Mouse (Mus musculus) adrenal gland, adult 18-20 months (tissue): ENCODE results near the gene Pkd1l3. TPM values are rescaled to one million over a fixed set of nuclear protein-coding genes. Genes with fewer than 3 reads are reported as not detected.
A peak's percentile ranks its signal among the peaks of the same experiment; 100 is the strongest.

Experiments
- DNase-seq, 2 experiments: peaks; one replicate each; pipeline ENCODE4 v3.0.0; 2021 to 2022; ENCODE audit warnings: low spot score in 2 of 2
- long read RNA-seq, 2 experiments: library from polyadenylated mRNA; stranded (forward); transcript quantifications; one replicate each; pipeline ENCODE4 v2.0.0; 2021
- total RNA-seq, 2 experiments: library from RNA; stranded (reverse); gene quantifications; 1 replicate in 1 of 2; 2 replicates in 1 of 2; pipeline ENCODE4 v1.2.3; 2021

Gene Pkd1l3
- total RNA-seq, result under 1 TPM in 1 of 2 experiments, not detected in 1; 0.13 TPM
- long read RNA-seq, experiment 1, result 0 reads
- long read RNA-seq, experiment 2, result 0 reads

DNA sequence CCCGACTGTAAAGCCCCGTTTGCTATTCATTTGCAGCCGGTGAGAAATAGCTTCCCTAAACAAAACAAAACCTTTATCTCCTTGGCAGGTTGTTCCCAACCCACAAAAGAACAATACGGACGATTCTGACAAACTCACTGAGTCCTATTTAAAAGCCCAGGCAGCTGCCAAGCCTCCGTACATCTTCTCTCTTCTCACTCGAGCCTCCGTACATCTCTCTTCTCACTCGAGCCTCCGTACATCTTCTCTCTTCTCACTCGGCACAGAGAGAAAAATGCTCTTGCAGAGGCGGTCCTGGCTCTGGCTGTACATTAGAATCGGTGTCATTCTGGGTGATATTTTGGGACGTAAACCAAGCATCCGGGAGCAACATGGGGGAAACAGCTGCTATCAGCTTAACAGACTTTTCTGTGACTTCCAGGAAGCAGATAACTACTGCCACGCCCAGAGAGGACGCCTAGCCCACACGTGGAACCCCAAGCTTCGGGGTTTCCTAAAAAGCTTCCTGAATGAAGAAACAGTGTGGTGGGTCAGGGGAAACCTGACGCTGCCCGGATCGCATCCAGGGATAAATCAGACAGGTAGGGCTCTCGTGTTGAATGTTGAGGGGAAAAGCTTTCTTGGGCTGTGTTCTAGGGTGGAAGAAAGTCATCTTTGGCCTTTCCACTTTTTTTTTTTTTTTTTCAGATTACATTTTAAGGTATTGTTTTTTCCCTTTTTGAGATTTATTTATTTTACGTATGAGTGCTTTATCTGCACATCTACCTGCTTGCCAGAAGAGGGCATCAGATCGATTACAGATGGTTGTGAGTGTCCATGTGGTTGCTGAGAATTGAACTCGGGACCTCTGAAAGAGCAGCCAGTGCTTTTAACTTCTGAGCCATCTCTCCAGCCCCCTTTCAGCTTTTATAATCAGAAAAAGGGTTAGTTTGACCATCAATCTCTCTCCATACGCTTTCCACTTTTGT lies at the start of gene Pkd1l3:
Gene Pkd1l3, plus strand, starts transcription at position 275 of the 968 bp plus-strand sequence.
- DNase-seq, result no peak

DNA sequence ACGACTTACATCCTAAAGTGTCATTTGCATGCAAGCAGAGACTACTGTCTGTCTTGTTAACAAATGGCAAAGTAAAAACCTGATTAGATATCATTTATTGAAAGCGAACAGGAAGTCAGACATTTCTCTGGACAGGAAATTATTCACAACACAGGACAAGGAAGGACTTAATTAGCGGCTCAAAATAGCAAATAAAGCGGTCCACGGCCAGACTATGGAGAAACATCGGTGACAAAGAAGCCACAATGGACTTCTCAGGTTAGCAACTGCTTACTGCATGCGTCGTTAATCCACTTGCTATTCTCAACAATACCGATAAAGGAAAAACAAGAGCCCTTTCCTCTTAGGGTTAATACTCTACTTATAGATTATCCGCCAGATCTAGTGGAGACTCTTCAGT lies 49.6 kb upstream of the Pkd1l3 start:
- no peak for DNase-seq

DNA sequence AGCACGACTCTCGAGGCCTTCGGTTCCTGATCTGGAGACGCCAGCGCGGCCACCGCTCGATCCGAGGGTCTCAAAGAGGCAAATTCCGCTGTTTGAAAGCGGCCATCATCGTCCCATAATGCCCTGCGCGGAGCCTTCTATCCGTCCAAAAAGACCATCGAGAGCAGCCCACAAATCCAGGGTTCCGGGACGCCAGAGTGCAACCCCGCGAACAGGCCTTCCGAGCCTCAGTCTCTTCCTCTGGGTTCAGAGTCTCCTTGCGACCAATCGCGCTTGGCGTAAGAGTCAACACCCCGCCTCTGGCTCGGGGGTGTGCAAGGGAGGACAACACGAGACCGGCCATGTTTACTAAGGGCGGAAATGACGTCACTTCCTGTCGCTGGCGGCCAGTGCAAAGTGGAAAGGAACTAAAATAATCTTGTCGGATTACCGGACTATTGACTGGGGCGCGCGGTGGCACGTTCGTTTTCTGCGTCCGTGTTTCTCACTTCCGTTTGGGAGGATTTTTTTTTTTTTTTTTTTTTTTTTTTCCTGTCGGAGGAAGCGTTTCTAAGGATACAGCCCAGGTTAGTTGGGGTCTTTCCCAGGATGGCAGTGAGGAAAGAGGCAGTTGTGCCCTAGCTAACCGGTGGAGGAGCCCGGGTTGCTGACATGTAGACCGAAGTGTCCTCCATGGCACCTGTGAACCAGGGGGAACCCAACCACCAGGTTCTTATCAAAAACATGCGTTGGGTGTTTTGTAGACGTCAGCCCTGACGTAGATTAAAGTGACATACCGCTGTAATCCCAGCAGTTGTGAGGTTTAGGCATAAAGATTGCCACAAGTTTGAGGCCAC lies 48.6 kb upstream of the Pkd1l3 start, which contains the start of the genes Dhx38 and Txnl4b:
Gene Dhx38, minus strand, starts transcription at position 364 of the 836 bp plus-strand sequence.
Gene Txnl4b, plus strand, starts transcription at position 395 of the 836 bp plus-strand sequence.
- DNase-seq, result peak; percentile 94 to 97

DNA sequence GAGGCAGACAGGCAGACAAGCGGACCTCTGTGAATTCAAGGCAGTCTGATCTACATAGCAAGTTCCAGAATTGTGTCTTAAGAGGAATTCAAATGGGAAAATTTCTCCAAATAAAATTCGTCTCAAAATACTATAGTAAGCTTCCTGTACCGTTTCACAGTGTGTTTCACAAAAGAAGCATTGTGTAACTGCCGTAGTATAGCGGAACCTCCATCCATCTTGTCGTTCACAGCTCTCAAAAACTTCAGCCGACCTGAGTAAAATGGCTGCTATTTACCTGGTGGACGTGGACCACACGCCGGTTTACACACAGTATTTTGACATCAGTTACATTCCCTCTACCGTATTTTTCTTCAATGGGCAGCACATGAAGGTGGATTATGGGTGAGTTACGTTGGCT lies 43.2 kb upstream of the Pkd1l3 start:
- DNase-seq, result no peak

DNA sequence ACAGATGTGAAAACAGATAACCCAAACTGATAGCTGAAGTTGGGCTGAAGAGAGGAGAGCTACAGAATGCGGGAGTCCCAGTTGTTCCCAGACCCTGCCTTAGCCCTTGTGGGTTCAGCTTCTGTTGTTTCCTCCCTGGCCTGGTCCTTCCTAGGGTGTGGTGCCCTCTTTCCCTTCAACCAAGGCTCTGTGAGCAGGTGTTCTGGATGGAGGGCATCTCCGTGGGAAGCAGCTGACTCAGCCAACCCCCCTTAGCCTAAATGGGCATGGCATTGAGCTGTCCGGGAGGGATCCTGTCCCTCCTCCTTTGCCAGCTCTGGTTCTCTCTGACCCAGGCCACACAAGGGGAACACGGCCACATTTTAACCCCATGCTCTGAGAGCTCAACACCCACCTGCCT lies 38.0 kb upstream of the Pkd1l3 start:
- DNase-seq, result no peak

DNA sequence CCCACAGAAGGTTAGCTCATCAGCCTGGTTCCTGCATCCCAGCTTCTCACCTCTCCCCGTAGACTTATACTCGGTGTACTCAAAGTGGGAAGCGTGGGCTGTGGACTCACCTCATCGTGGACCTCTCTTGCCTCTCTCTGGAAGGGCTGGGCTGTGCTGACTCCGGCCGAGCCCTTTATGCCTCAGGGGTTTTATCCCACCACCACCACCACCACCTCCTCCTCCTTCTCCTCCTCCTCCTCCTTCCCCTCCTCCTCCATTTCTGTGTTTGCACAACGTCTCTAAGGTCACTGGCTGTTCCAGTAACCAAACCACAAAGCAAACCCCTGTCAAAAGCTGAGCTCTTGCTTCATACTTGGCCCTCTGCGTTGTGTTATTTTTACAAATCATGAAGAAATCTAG lies 35.4 kb upstream of the Pkd1l3 start, which contains the start of gene Hp:
Gene Hp, minus strand, starts transcription at position 273 of the 402 bp plus-strand sequence.
- no peak for DNase-seq

DNA sequence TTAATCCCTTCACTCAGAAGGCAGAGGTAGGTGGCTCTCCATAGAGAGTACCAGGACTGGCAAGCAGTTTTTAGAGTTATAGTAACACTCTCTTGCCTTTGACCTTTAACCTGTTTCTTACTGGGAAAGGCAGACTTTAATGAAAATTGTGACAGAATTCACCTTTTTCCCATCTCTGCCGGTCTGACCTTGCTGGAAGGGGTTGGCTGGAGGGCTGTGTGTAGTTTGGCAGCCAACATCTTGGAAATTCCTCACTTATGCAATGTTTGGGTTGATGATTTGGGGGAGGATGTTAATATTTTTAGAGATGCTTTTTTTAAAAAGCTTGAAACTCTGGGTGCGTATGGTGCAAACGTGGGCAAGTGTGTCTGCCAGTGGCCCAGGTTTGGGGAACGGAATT lies 30.0 kb upstream of the Pkd1l3 start:
- no peak for DNase-seq

DNA sequence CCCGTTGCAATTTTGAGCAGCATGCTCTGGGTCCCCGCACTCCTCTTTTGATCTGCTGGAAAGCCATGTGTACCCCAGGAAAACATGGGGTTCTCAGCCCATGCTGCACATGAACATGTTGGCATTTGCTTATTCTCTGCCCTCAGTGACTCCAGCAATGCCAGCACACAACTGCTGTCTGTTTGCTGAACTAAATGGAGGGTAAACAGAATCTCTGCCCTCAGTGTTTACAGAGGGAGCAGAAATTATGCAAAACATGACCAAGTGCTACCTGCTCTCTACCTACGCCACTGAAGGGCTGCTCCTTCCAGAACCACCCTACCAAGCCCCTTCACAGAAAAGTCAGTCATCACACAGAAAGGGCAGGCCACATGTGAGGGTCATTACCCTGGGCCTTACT lies 29.5 kb upstream of the Pkd1l3 start:
- no peak for DNase-seq

DNA sequence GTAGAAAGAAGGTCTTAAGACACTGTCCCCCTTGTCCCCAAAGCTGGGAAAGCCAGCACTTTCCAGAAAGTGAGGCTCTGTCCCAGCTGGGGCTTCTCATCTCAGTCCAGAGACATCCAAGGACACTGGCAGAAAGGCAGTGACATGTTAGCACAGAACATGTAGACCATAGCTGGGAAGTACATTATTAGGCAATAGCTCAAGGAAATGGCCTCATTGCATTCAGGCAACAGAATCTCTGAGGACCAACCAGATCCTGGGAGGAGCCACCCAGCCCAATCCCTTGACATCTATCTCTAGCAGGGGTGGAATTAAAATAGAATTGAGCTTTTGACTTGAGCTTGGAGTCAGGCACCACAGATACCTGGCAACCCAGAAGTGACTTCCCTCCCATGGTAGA lies 28.7 kb upstream of the Pkd1l3 start:
- DNase-seq, result no peak

DNA sequence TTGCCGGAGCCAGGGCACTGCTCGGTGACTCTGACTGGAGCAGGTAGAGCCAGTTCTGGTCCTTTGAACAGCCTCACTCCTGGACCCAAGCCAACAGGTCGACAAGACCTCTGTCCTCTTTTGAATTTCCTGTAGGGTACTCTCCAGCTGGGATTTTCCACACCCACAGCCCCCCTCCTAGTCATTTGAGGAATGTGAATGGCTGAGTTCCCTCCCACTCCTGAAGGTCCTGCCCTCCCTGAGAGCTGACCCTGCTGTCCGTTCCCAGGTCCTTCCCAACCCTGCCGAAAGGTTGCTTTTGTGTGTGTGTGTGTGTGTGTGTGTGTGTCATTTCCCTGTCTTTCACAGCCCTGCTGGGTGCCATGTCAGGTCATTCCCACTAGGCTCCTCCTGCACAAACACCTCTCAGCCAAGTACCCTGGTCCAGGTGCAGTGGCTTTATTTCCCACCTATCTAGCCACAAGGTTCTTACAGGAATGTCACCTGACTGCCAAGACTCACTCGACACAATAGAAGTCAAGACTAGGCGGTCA lies 27.3 kb upstream of the Pkd1l3 start:
- no peak for DNase-seq

DNA sequence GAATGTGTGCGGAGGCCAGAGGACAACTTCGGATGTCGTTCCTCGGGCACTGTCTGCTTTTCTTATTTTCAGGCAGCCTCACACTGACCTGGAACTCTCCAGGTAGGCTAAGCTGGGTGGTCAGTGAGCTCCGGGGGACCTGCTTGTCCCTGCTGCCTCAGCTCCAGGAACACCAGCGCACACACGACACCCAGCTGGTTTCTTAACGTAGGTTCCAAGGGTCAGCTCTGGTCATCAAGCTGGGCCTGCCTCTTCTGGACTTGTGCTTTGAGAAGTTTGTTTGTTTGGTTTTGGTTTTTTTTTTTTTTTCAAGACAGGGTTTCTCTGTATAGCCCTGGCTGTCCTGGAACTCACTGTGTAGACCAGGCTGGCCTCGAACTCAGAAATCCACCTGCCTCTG lies 23.4 kb upstream of the Pkd1l3 start:
- DNase-seq, result no peak

DNA sequence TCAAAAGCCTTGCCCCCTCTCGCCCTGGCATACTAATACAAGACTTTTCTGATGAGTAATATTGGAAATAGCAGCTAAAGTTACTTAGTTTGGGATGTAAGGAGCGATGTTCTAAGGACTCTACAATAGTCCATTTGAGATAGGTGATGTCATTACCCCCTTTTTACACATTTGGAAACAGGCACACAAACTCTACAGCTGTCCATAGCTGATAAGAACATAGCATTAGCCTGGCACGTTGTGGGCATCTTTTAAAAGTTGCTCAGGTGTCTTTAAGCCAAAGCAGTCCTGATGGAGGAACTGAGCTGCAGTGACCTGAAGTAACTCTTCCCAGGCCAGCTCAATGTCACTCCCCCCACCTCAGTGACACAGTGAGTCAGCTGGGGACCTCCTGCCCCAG lies 22.9 kb upstream of the Pkd1l3 start:
- no peak for DNase-seq

DNA sequence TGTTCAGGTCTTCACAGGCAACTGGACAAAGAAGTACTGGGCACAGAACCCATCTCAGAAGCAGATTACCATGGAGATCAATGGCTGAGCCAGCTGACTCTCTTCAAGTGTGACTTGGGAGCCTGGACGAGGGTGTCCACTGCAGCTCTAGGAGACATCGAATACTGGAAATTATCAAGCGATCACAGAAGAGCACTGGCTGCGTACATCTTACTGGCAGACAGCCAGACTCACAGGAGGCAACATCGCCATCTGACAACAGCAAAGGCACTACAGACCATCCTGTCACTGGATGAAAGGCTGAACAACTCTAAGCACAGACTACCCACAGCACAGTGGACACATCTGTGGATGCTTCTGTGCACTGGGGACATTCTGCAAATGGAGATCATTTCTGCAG lies 22.2 kb upstream of the Pkd1l3 start:
- DNase-seq, result no peak

DNA sequence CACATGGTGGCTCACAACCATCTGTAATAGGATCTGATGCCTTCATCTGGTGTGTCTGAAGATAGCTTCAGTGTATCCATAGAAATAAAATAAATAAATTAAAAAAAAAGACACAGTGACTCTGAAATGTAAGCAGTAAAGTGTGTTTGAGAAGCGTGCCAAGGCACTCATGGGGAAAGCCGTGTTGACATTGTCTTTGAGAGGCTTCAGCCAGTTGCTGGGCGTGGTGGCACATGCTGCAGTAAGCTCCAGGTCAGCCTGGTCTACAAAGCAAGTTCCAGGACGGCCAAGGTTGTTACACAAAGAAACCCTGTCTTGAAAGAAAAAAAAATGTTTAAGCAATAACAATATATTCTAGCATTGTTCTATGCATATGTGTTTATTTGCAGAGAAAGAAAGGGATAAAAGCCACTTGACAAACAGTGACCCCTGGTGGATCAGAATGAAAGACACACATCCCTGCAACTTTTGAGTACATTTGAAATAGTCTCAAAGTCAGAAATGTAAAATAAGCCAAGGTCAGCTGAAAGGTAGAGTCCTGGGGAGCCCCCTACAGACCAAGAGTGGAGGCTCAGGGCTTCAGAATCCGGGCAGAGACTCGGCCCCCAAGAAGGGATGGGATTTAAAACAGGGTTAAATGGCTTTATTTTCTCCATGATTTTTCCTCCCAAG lies 21.1 kb upstream of the Pkd1l3 start:
- no peak for DNase-seq

DNA sequence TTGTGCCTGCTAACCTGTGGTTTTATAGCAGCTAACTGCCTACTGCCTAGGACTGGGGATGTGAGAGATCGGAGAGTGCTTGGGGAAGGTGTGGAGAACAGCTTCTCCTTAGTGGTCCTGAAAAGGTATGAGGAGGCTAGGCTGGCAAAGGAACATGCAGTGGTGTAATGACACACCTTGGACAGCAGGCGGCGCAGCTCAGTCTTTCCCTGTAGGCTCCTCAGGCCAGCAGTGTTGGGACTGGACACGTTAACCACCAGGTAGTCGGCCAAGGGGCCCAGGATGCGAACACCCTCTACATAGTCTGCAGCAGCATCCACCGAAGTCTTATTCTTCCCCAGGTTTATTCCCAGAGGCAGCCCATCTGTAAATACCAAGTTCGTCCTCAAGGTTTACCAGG lies 18.5 kb upstream of the Pkd1l3 start:
- DNase-seq, result peak; percentile 48 to 62

DNA sequence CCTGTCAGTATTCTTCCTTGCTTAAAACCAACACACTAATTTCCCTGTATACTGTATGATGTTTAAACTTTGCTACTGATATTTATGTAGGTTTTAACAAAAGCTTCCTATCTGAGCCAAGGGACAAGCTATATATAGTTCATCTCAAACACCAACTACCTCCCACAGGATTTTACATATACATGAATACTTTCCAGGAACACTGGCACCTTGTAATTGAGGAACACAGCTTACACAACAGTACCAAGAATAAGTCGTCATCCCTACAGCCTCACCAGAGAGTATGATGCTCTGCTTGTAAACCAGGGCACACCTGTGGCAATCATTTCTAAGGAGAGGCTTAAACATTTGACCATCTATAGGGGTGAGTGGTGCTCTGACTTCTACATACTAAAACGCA lies 7.6 kb upstream of the Pkd1l3 start:
- no peak for DNase-seq

DNA sequence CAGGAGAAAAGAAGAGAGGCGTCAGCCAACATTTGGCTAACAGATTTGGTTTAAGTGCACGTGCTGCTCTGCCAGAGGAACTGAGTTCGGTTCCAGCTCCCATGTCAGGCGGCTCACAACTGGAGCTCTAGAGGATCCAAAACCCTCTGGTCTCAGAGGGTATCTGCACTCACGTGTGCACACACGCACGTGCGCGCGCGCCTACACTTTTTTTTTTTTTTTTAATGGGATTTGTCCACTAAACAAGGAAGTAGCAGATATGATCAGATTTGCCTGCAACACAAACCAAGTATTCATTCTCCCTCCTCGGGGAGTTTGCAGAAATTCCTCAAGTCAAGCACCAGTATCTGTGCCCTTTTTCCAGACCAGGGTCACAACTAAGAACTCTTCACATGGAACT lies 6.7 kb upstream of the Pkd1l3 start:
- no peak for DNase-seq

DNA sequence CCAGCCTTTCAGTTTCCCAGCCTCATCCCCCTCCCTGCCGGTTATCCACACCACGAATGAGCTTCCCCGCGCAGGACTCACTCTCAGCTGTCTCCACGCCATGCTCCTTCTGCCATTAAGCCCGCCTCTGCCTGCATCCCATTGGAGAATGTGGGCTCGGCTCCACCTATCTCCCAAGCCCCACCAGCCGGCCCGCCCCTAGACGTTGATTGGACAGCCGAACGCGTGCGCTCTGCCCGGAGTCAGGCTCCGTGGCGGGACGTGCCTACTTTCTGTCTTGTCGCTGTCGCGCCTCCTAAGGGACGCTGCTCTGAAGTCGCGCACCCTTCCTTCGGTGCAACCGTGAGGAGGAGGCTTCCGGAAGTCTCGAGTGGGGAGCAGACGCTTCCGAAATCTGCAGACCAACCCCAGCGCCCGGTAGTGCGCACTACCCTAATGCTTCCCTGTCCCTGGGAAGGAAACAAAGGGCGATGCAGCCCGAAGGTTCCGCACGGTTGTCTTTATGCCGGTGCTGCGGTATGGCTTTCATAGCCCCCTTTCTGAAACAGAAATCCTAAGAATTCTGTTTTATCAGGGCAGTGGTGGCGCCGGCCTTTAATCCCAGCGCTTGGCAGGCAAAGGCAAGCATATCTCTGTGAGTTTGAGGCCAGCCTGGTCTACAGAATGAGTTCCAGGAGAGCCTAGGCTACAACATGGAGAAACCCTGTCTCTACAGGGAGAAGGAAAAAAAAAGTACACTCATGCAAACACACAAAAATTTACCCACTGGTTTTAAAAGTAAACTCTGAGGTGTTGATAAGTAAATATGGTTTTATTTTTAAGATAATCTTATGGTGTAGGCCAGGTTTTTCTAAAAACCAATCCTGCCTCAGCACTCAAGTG lies 5.8 kb upstream of the Pkd1l3 start, which contains the start of gene Dhodh:
Gene Dhodh, minus strand, starts transcription at position 403 of the 882 bp plus-strand sequence.
- DNase-seq, result peak; percentile 91

DNA sequence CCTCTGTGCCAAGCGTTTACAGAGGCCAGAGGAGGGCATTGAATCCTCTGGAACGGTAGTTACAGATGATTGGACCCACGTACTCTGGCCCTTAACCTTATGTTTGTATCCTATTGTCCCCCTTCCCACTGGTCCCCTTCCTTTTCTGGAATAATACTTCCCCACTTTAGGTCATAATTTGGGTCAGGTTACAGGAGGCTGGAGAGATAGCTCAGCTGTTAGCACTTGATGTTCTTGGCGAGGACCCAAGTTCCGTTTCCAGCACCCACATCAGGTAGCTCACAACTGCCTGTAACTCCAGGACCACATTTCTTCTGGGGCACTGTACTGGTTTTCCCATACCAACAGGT lies 5.2 kb upstream of the Pkd1l3 start:
- peak in 1 of 2 experiments; percentile 8 for DNase-seq

DNA sequence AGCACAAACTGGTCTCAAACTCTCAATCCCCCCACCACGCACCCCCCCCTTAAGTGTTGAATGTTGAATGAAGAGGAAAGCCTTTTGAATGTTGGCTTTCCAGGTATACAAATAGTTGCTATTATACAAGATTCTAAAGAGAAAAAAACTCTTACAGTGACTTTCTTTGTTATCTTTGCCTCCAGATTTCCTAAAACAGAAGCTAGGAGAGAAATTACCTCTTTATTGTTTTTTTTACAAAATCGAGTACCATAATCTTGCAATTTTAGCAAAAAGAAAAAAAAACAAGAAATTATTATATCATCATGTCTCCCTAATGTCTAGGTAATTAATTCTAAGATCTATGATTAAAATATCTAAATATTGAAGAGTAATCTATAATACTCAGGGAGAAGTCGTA lies 1.3 kb downstream of the Pkd1l3 start:
- no peak for DNase-seq
